Mouse (Mus musculus): ENCODE measurements around the gene Ptprm.

Ptprm gene

DNA sequence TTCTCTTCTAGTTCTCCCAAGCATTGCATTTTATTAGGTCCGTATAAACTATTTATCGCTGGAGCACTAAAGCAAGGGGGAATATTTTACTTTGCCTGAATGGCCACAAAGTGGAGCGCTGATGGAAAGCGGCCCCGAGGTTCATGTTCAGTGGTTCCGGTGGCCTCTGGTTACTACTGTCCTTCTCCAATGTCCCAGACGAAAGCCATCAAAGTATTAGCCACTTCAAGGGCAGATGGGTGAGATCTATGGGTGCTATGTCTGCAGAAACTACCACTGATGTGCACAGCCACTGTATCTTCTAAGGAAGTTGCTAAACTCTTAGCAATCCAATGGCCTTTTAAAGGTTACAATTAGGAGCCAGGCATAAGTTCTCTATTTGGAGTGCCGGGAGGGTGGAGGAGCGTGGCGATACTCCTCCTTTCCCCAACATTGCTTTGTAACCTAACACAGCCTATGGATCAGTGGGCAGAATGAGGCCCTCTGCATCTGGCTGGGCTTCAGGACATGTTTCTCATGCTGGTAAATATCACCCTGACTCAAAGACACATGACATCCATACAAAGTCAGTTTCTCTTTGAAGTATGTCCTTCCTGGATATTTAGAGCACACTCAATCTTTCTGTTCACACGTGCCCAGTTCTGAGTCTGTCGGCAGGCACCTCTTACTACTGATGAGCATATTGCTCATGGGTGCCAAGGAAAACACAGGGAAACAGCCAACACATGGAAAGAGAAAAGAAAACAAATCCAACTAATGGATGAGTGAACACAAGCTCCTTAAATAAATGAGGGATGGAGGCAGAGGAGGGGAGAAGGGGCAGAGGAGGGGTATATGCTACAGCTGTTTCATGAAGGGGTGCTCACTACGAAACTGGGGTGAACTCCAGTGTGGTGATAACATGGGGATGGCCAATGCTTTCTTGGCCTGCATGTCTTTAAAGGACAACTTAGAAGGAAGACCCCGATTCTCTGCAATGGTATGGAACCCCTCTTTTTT, 584.6 kb downstream of the Ptprm start:
- no peak for DNase-seq (ENCODE audit: inconsistent ontology term)

DNA sequence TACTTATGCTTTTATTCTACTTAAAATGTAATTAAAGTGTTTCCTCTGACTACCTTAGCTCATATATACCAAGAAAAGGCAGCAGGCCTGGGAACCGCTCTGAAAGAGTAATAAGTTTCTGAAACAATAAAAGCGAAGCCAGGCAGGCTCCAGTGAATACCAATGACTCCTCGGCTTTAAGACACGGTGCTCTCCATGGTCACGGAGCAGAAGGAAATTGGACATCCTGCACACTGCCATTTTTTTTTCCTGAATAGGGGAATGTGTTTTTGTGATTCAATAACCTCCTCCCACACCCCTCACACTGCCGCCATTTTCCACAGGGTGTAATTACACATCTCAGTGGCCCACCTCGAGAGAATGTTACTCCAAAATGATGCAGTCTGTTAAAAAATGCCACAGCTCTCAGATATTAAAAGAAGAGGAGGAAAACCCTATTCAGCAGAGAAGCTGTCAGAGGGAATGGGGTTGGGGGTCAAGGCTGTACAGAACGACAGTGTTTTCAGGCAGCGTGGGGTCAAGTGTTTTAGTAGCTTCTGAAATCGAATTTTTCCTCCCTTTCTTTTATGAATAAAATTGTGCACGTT, 585.5 kb downstream of the Ptprm start:
- DNase-seq (ENCODE audit: inconsistent ontology term), result no peak

DNA sequence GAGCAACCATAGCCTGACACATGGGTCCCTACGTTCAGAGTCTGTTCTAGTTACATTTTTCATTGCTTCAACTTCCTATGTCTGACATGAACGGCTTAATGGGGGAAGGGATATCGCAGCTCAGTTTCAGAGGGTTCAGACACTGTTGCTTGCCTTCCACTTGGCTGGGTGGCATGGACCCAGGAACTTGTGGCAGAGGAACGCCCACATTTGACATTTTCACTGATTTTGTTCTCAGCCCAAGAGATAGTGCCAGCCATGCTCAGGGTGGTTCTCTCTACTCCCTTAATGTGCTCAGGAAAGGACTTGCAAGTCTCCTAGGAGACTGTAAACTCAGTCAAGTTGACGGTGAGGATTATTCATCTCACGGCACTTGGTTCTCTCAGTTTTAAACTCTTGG, 588.1 kb downstream of the Ptprm start:
- no peak for DNase-seq (ENCODE audit: inconsistent ontology term)

DNA sequence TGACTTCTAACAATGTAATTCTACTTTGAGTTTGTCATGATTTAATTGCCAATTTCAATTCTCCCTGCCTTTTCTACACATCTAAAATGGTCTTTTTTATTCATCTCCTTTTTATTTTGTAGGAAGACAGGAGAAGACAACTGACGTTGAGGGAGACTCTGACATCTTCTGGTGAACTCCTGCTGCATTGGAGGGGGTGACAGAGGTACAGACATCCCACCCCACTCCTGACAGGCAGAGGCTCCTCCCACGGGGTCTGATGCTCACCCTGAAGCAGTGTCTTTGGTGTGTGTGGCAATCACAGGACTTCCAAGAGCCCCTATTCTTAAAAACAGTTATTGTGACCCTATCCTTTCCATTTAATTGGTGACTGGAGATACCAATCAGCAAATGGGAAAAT, 589.8 kb downstream of the Ptprm start:
- DNase-seq (ENCODE audit: inconsistent ontology term), result no peak

DNA sequence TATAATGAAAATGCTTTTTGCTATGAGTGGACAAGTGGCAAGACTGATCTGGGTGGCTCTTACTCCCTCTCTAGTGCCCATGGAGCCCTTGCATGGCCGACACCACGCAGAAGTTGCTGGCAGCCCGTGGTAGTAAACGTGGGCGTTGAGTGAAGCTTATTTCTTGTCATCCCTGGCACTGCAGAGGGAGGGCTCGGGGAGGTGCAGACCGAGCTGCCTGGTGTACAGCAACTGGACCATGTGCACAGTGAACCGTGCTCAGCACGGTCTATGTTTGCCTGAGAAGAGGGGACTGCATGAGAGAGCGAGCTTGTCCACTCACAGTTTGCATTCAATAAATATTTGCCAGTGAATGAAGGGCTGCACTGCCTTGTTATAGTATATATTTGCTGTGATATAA, 591.5 kb downstream of the Ptprm start:
- no peak for DNase-seq (ENCODE audit: inconsistent ontology term)

DNA sequence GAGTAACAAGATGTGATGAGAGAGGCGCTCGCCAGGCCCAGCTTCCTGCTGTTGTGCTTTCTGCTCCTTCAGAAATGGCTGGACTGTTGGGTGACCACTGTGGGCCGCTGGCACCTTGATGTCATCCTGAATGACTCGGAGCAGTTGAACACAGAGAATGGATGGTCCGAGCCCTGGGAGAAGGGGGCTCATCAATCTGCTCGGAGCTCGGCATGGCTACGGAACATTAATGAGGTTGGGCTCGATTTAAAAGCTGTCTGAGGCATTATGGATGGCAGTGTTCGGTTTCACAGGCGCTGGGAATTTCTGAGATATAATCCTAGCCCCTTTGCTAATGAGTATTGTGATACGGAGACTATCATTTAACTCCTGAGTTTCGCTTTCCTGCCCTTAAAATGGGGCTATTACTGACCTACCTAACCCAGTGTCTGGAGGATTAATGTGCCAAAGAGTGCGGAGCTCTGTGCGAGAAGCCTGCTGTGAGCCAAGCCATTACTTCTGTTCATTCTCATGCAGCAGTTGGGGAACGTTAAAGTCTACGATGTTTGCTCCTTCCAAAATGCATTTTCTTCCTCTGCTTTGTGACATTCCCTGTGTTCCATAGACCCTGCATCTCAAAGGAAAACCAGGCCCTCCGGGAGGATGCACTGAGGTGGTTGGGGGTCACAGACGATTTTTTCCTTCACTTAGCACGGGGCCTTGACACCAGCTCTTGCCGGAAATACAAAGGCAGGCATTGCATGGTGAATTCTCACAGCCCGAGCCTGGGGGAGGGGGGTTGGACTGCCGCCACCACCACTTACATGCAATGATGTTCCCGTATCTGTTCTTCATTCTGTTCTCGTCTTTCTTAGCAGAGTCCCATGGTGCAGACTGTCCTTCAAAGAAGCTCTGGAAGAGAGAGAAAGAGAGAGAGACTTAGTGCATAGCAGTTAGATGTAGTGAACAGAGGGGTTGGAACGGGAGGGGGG, 592.6 kb downstream of the Ptprm start:
- peak; percentile 36 for DNase-seq (ENCODE audit: inconsistent ontology term)

DNA sequence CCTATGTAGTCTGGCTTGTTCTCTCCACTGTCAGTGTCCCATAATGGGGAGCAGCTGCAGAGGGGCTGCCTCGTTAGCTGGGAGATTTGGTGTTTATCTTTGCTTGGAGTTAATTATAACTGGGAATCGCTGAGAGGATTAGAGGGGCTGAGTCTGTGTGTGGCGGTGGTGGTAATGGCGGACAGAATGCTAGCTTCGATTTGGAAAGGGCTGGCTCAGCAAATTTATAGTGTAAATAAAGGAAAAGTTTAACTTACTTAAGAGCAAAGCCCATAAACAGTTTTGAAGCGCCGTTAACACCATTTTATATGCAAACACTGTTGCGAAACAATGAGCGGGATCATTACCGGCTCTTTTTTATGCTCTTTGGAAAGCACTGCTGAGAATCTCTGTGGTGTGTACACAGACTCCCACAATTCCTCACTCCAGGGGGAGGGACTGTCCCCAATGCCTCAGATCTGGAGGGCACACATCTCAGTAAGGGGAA, 597.2 kb downstream of the Ptprm start:
- DNase-seq (ENCODE audit: inconsistent ontology term), result no peak

DNA sequence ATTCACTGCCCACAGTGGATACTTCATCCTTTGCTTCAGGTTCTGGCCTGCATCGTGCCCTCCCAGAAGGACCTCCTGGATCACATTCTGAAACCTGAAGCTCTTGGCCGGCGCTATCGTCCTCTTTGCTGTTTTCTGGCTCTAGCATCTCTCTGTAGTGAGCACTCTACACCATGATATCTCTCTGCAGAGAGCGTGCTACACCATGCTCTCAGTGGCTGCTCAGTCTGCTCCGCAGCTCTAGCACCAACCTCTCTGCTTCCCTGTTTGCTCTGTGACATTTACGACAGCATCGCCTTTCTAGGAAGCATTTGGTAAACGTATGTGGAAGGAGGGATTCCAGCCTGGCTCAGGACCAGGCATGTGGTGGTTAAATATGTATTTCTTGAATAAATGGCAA, 597.8 kb downstream of the Ptprm start:
- DNase-seq (ENCODE audit: inconsistent ontology term), result no peak

DNA sequence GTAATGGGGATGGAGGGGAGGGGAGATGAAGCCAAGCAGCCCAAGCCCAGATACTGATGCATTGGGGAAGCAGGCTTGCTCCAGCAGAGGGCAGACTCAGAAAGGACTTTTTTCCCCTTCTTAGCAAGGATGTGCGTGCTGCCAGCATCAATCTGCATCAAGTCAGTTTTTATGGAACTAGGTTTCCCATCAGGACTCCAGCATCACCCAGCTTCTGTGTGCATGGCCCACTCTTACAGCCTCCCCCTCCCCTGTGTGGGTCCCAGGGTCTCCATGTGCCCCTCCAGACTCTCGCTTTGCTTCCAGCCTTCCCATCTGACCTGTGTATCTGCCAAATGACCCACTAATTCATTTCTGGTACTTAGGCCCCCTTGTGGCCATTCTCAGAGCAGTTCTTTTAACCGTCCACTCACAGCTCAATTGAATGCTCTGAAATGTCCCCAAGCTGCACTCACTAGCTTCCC, 599.0 kb downstream of the Ptprm start:
- peak; percentile 76 for DNase-seq (ENCODE audit: inconsistent ontology term)

DNA sequence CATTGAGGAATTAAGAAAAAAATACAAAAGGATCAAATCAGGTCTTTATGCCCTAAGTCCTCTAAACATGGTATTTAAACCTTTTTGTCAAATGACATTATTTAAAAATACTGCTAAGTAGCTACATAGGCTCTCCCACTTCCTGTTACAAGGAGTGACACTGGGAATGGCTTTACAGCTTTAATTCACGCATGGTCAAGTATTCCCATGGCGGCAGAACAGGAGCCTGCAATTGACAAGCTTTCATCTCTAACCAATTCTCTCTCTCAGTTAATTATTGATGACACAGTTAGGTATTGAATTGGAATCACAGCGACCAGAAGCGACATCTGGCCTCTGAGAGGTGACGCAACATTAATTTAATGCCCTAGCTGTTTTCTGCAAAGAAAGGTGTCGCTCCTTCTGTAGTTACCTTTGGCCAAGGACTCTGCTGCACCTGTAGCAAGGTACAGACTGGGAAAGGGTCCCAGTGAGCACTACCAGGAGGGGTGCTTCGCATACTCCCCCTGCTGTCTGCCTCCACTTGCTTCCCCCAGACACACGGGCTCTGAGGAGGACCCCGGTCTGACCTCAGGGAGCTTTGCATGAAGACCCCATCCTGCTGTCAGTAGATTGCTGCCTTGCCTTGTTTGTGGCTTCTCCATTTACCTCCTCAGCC, 599.9 kb downstream of the Ptprm start:
- no peak for DNase-seq (ENCODE audit: inconsistent ontology term)

DNA sequence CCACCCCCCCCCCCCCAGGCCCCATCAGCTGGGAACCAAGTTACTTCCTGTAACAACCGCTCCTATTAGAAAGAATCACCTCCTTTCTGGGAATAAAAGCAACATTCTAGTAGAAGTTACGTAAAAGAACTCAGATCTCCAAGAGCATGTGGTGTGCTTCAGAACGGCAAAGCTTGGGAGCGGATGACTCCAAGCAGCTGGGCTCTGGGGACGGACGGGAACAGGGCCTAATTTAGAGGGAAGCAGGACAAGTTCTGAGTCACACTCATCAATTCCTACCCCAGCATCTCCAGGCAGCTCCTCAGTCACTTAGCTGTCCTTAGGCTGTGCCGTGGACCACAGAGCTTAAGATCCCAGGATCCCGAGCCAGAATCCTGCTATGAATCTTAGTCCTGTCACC, 602.5 kb downstream of the Ptprm start:
- DNase-seq (ENCODE audit: inconsistent ontology term), result no peak

DNA sequence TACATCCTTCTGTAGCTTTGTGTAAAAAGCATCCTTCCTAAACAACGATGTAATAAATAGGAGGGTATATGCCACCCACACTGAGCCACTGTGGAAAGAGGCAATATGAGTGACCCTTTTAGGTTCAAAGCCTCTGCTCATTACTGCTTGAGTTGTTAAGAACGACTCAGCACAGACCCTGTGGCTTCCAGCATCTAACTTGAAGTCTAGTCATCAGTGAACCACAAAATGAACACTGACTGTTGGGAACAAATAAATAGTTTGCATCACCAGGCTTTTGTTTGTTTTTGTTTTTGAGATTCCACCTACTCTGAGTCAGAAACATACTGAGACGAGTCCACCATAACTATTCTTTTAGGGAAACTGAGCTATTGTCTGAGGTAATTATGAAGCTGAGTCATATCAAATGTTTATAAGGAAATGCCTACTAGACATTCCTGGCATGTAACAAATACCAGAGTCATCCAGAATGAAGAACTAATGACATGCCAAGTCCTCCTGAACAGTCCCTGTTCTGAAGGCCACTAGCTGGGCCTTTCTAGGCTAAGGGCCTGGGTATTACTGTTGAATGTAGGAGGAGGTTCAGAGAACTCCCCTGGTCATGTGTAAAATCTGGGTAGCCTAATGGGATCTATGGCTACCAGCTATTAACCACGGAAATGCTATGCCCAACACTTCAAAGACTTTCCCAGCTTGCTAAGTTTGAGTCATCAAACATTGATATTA, 603.6 kb downstream of the Ptprm start:
- peak; percentile 99 for DNase-seq (ENCODE audit: inconsistent ontology term)

DNA sequence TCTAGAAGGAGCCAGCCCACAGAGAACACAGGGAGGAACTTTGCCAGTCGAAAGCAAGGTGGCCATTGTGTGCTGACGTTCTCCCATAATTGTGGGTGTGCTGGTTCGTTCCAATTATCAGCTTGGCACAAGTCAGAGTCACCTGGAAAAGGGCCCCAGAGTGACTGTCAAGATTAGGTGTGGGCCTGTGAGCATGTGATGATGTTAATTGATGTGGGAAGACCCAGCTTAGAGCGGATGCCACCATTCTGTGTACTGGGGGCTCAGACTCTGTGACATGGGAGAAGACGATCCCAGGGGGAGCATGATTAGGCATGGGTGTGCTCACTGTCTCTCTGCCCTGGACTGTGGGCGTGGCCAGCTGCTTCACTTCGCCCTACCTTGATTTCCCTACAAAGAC, 604.3 kb downstream of the Ptprm start:
- DNase-seq (ENCODE audit: inconsistent ontology term), result peak; percentile 74

DNA sequence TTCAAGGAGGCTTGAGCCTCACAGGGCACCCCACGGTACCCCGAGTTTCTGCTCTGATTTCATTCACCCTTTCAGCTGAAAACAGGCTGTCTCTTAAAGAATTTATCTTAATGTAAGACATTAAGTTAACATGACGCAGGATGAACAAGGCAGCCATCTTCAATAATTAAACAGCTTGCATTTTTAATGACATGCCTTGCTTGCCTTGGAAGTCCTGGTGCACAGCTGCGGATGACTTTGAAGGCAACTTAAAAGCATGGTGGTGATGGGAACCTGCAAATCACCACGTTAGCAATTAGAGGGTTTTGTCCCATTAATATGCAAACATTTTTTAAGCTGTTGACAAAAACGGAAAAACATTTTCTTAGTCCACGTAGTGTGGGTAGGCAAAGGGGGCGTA, 607.8 kb downstream of the Ptprm start:
- no peak for DNase-seq (ENCODE audit: inconsistent ontology term)

DNA sequence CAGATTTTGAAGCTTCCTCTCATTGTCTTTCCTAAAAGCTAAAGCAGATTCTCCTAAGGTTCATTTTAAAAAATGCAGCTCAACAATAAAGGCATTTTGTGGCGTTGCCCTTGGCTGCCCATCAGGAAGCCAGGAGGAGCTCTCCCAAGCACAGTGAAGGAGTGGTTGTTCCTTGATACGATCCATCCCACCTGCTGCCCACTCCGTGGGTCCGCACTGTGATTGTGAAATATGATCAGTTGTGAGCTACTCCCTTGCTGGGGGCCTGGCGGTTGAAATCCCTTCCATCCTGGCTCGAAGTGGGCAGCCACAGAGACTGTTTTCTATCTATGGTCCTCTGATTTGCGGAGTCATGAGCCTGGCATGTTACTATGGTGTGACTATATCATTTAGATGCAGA, 610.9 kb downstream of the Ptprm start:
- DNase-seq (ENCODE audit: inconsistent ontology term), result no peak

DNA sequence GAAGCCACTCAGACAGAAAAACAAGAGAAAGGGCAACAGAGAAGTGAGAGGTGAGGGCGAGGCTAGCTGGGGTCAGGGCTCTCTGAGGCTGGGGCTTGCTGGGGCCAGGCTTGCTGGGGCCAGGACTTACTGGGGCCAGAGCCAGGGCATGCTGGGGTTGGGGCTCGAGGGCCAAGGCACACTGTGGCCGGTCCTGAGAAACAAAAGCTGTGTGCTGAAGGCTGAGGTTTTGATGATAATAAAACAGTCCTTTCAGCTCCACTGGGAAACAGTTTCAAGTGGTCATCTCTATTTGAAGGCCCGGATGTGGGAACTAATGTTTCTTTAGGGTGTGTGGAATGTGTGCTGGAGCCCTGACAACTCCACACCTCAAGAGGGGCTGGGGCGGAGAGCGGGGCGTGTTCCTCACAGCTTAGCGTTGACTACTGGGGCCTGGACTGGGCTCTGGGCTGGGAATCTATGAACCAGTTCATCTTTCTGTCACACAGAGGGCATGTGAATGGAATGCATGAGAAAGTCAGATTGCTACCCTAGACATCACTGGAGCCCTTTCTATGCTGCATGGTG, 615.4 kb downstream of the Ptprm start:
- peak; percentile 97 for DNase-seq (ENCODE audit: inconsistent ontology term)

DNA sequence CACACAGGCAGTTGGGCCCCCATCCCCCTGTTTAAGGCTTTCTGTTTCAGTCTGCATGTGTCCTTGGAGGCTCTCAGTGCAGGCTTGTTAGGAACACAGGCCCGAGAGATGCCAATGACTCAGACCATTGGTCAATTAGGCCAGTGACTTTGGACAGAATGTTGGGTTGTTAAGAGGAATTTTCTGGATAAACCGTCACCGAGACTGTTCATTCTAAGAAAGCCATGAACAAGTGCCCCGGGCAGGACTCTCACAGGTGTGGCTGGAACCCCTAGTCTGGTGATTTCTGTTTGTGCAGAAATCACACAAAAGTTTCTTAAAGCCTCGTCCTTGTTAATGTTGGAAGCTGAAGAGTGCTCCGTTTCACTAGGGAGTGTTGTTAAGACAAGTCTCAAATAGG, 615.9 kb downstream of the Ptprm start:
- DNase-seq (ENCODE audit: inconsistent ontology term), result peak; percentile 94

DNA sequence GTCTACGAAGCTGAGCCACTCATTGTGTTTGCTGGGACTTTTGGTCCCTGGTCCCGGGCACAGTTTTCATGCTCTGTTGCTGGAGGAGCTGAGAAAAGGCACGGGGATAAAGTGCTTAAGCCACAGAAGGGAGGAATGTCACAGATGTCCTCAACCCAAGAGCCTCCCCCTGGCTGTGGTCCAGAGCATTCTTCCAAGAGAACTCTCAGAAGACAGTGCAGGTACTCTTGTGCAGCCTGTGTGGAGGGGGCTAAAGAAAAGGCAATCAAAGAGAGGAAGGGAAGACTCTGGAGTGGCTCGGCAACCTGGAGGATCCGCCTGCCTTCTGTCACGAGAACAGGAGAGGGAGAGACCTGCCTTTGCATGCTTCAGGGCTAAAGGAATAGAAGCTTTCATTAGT, 617.8 kb downstream of the Ptprm start:
- DNase-seq (ENCODE audit: inconsistent ontology term), result peak; percentile 86

DNA sequence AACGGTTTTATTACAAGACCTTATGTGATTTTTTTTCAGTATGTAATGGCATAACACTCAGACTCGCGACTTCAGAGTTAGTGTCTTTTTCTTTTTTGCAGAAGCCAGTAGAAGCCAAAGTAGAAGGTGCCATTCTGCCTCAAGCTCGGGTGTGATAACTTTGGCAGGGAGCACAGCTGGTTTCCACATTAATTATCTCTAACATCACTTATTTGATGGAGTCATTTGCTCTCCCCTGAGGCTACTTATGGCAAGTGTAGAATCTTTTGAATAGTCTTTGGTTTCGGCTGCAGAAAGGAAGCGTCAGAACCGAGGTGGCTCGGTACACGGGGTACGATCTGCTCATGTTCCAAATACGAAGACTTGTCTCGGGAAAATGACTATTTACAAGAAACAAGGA, 620.7 kb downstream of the Ptprm start:
- no peak for DNase-seq (ENCODE audit: inconsistent ontology term)

DNA sequence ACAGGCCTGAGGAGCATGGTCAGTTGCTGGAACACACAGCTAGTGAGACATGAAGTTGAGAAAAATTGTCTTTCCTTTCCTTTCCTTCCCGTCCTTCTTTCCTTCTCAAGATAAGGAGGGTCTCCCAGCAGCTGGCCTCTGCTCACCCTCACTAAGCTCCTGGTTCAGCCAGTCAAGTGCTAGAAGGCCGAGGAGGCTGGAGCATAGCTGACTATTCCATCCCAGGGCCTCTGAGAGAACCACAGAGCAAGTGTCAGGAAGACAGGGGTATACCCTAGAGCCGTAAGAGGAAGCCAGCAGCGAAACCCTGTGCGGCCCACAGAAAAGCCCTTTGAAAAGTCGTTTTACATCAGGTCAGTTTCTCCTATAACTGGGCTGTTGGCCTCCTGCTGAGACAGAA, 624.3 kb downstream of the Ptprm start:
- peak; percentile 26 for DNase-seq (ENCODE audit: inconsistent ontology term)

Data from Muller cell, postnatal 12 days (primary cell).